Mouse (Mus musculus) left cerebral cortex, adult 8-10 months (tissue): Measurements from ENCODE around the gene Tmem255a. TPM values are rescaled to one million over a fixed set of nuclear protein-coding genes. Genes with fewer than 3 reads are reported as not detected.
A peak's percentile ranks its signal among the peaks of the same experiment; 100 is the strongest.
"Not testable (repeated sequence)": the region's sequence is repeated elsewhere in the genome, so short reads cannot be mapped to it uniquely, and the experiment has no call there.

Experiments
- DNase-seq, 2 experiments: peaks; one replicate each; pipeline ENCODE4 v3.0.0; 2022; ENCODE audit warnings: low spot score in 2 of 2
- total RNA-seq, 4 experiments: library from RNA; stranded (reverse); gene quantifications; 2 replicates each; pipeline ENCODE4 v1.2.4; 2022

Gene Tmem255a
- total RNA-seq, result 10 to 100 TPM; 20.8 to 24.7 (median 23.9) TPM

GRCm38 (mm10) chrX:38251851-38252571 lies at the start of gene Tmem255a:
TSS of gene Tmem255a (minus strand) at chrX:38252439.
- DNase-seq, result peak in 1 of 2 experiments; percentile 8

GRCm38 (mm10) chrX:38259610-38260009 lies 7.4 kb upstream of the Tmem255a start:
- no peak for DNase-seq

- peak in 1 of 2 experiments; percentile 5 for DNase-seq
Measured at GRCm38 (mm10) chrX:38250352-38250950, 1.8 kb downstream of the Tmem255a start.

GRCm38 (mm10) chrX:38249640-38250351 lies 2.4 kb downstream of the Tmem255a start:
- DNase-seq, result peak in 1 of 2 experiments; percentile 24

GRCm38 (mm10) chrX:38247601-38248000 lies 4.6 kb downstream of the Tmem255a start:
- DNase-seq, result no peak

- no peak for DNase-seq
Measured at GRCm38 (mm10) chrX:38247108-38247507, 5.1 kb downstream of the Tmem255a start.

GRCm38 (mm10) chrX:38237731-38238130 lies 14.5 kb downstream of the Tmem255a start:
- peak in 1 of 2 experiments; percentile 21 for DNase-seq

- no peak for DNase-seq
Measured at GRCm38 (mm10) chrX:38229888-38230287, 22.4 kb downstream of the Tmem255a start.

- no peak for DNase-seq
Measured at GRCm38 (mm10) chrX:38222757-38223156, 29.5 kb downstream of the Tmem255a start.

- no peak for DNase-seq
Measured at GRCm38 (mm10) chrX:38217676-38217991, 34.6 kb downstream of the Tmem255a start.

- DNase-seq, result no peak
Measured at GRCm38 (mm10) chrX:38216986-38217675, 35.1 kb downstream of the Tmem255a start.

- no peak for DNase-seq
Measured at GRCm38 (mm10) chrX:38207392-38207791, 44.8 kb downstream of the Tmem255a start.

GRCm38 (mm10) chrX:38201816-38202215 lies 50.4 kb downstream of the Tmem255a start:
- DNase-seq, result peak; percentile 12 to 17

- no peak for DNase-seq
Measured at GRCm38 (mm10) chrX:38190458-38190764, 61.8 kb downstream of the Tmem255a start.

- peak; percentile 68 to 77 for DNase-seq
Measured at GRCm38 (mm10) chrX:38189552-38190457, 62.4 kb downstream of the Tmem255a start, which contains the start of gene Zbtb33. TSS of gene Zbtb33 (plus strand) at chrX:38189793.

- DNase-seq, result no peak
Measured at GRCm38 (mm10) chrX:38185520-38185919, 66.7 kb downstream of the Tmem255a start.

- DNase-seq, result no peak
Measured at GRCm38 (mm10) chrX:38181608-38182258, 70.5 kb downstream of the Tmem255a start.

- no peak for DNase-seq
Measured at GRCm38 (mm10) chrX:38180656-38181607, 71.3 kb downstream of the Tmem255a start.

GRCm38 (mm10) chrX:38179891-38180310 lies 72.3 kb downstream of the Tmem255a start:
- DNase-seq, result not testable (repeated sequence)
